Mouse (Mus musculus): Measurements from ENCODE around the gene Foxk2. TPM values are rescaled to one million over a fixed set of nuclear protein-coding genes. Genes with fewer than 3 reads are reported as not detected.
"Not testable (repeated sequence)": the region's sequence is repeated elsewhere in the genome, so short reads cannot be mapped to it uniquely, and the experiment has no call there.

The Foxk2 gene
- polyA plus RNA-seq, 1 experiment from 2014 or later = 6.3 TPM

DNA sequence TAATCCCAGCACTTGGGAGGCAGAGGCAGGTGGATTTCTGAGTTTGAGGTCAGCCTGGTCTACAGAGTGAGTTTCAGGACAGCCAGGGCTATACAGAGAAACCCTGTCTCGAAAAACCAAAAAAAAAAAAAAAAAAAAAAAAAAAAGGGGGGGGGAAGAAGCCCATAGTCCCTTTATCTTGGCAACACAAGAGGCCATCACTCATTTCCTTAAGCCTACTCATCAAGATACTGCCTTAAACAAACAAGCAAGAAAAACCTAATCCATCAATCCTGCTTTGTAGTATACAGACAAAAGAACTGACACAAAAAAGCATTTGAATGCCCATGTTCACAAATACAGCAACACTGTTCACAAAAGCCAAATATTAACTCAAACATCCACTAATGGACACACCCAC, 82.6 kb downstream of the Foxk2 start:
- H3K36me3 ChIP-seq; H3K4me3 ChIP-seq (replicated peaks); H3K4me2 ChIP-seq (replicated peaks); H3K27me3 ChIP-seq (replicated peaks); H3K9me3 ChIP-seq; H3K9ac ChIP-seq; ATAC-seq; H3K4me1 ChIP-seq (replicated peaks); H3K27ac ChIP-seq: not testable (repeated sequence)
- no CpG with 5 or more reads among the region's 1 CpGs for WGBS

- H3K9ac ChIP-seq = no peak overlapping the region
- H3K27ac ChIP-seq = no peak overlapping the region
- H3K4me1 ChIP-seq (replicated peaks) = no peaks in the 10 kb centered on the region
- ATAC-seq = no peak
- no peak overlapping the region for H3K4me3 ChIP-seq (replicated peaks)
- no peaks in the 10 kb centered on the region for H3K27me3 ChIP-seq (replicated peaks)
- 90% methylated on average over 2 of the region's 2 CpGs for WGBS
- no peak overlapping the region for H3K4me2 ChIP-seq (replicated peaks)
- H3K9me3 ChIP-seq = no peaks in the 10 kb centered on the region
- 0 out of 2 replicates have a peak, but pooled peaks cover 7% of the 10 kb centered on the region for H3K36me3 ChIP-seq
Observed at GRCm38 (mm10) chr11:121347036-121347435, 87.2 kb downstream of the Foxk2 start.

- H3K4me1 ChIP-seq (replicated peaks) = peaks cover 8% of the 10 kb centered on the region
- H3K4me3 ChIP-seq (replicated peaks) = no peak overlapping the region
- no peak overlapping the region for H3K27ac ChIP-seq
- no peak overlapping the region for H3K9ac ChIP-seq
- ATAC-seq = no peak
- 75% methylated on average over 2 of the region's 2 CpGs for WGBS
- H3K4me2 ChIP-seq (replicated peaks) = no peak overlapping the region
- H3K27me3 ChIP-seq (replicated peaks) = no peaks in the 10 kb centered on the region
- H3K9me3 ChIP-seq = no peaks in the 10 kb centered on the region
- H3K36me3 ChIP-seq = 0 out of 2 replicates have a peak, but pooled peaks cover 7% of the 10 kb centered on the region
Observed at GRCm38 (mm10) chr11:121348166-121348565, 88.4 kb downstream of the Foxk2 start.

DNA sequence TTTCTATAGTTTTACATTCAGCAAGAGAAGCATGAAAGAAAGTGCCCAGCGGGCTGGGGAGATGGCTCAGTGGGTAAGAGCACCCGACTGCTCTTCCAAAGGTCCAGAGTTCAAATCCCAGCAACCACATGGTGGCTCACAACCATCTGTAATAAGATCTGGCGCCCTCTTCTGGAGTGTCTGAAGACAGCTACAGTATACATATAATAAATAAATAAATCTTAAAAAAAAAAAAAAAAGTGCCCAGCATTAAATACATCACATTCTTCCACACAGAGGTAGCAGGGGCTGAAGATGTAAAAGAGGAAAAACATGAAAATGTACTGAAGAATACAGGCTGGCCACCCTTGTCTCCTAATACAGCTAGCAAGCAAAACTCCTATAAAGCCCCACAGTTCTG, 88.9 kb downstream of the Foxk2 start:
- H3K27me3 ChIP-seq (replicated peaks); H3K4me2 ChIP-seq (replicated peaks); H3K9me3 ChIP-seq; H3K4me3 ChIP-seq (replicated peaks); H3K27ac ChIP-seq; H3K9ac ChIP-seq; H3K36me3 ChIP-seq; ATAC-seq: not testable (repeated sequence)
- WGBS = 80% methylated on average over 3 of the region's 3 CpGs
- peaks cover 11% of the 10 kb centered on the region for H3K4me1 ChIP-seq (replicated peaks)

DNA sequence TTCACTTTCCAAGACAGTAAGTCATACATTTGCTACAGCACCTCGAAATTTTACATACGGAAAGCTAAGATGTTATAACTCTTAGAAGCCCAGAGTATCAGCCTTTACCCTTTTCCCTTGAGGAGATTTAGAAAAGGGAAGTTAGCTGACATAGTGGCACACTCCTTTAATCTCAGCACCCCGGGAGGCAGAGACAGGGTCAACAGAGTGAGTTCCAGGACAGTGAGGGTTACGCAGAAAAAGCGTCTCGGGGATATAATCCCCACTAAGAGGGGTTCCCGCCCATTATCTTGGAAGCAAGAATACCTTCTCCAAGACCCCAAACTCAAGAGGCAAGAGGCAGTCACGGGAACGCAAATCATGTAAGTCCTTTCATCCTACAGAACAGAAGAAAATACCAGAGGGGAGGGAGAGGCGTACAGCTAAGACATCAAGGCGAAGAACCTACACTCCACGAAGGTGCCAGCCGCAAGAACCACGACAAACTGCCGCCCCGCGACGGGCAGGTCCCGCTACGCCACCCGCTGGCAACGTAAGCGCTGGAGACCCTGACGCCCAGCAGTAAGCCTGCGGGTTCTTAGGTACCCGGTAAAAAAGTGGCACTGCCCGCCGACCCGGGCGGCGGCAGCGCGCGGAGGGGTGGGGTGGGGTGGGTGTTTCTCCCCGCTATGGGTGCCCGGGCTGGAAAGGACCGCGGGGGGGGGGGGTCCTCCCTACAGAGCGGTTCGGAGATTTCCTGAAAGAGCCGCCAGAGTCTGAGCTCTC, 93.7 kb downstream of the Foxk2 start:
- H3K36me3 ChIP-seq = no peaks in the 10 kb centered on the region
- WGBS = 2% methylated on average over 39 of the region's 41 CpGs
- ATAC-seq = no peak; the same call in 1 of the 2 replicates
- peak overlapping the region; percentile 84 for H3K4me3 ChIP-seq (replicated peaks)
- H3K9ac ChIP-seq = peak overlapping the region; percentile 84
- peak overlapping the region; percentile 53 for H3K27ac ChIP-seq
- no peaks in the 10 kb centered on the region for H3K9me3 ChIP-seq
- peak overlapping the region; percentile 65 for H3K4me2 ChIP-seq (replicated peaks)
- H3K4me1 ChIP-seq (replicated peaks) = peaks cover 16% of the 10 kb centered on the region
- H3K27me3 ChIP-seq (replicated peaks) = no peaks in the 10 kb centered on the region

- H3K27me3 ChIP-seq (replicated peaks) = no peaks in the 10 kb centered on the region
- H3K4me1 ChIP-seq (replicated peaks) = peaks cover 16% of the 10 kb centered on the region
- no peaks in the 10 kb centered on the region for H3K9me3 ChIP-seq
- H3K4me2 ChIP-seq (replicated peaks) = peak within 1 kb of the TSS; percentile 76
- WGBS = under 1% methylated on average over 69 of the region's 69 CpGs
- peak; percentile 99 for ATAC-seq
- H3K4me3 ChIP-seq (replicated peaks) = peak within 1 kb of the TSS; percentile 84
- peak within 1 kb of the TSS; percentile 84 for H3K9ac ChIP-seq
- no peaks in the 10 kb centered on the region for H3K36me3 ChIP-seq
- H3K27ac ChIP-seq = peak within 1 kb of the TSS; percentile 77
Observed at GRCm38 (mm10) chr11:121354091-121354707, 94.4 kb downstream of the Foxk2 start, which contains the start of gene Wdr45b. Gene Wdr45b (minus strand): TSS chr11:121354445.

Other genes starting within 250 kb of the Foxk2 start
- 5.6 and 6.1 TPM in 2 replicates for gene Cd7, start 220.6 kb upstream of the Foxk2 start, polyA plus RNA-seq (2015; fragmentation: Nextera tagmentation; extraction: Ambion mirVana)
- gene Sectm1b, start 196.4 kb upstream of the Foxk2 start, polyA plus RNA-seq (2015; fragmentation: Nextera tagmentation; extraction: Ambion mirVana) = 0.73 and 0.93 TPM in 2 replicates
- 3.0 and 5.1 TPM in 2 replicates for gene Sectm1a, start 178.8 kb upstream of the Foxk2 start, polyA plus RNA-seq (2015; fragmentation: Nextera tagmentation; extraction: Ambion mirVana)
- gene Tex19.2, start 141.3 kb upstream of the Foxk2 start, polyA plus RNA-seq (2015; fragmentation: Nextera tagmentation; extraction: Ambion mirVana) = not detected in 2 replicates
- not detected in 2 replicates for gene Tex19.1, start 113.8 kb upstream of the Foxk2 start, polyA plus RNA-seq (2015; fragmentation: Nextera tagmentation; extraction: Ambion mirVana)
- gene Uts2r, start 99.7 kb upstream of the Foxk2 start, polyA plus RNA-seq (2015; fragmentation: Nextera tagmentation; extraction: Ambion mirVana) = not detected in 2 replicates
- 9.0 and 9.3 TPM in 2 replicates for gene Hexdc, start 55.6 kb upstream of the Foxk2 start, polyA plus RNA-seq (2015; fragmentation: Nextera tagmentation; extraction: Ambion mirVana)
- 29.5 and 32.0 TPM in 2 replicates for gene Ogfod3, start 55.3 kb upstream of the Foxk2 start, polyA plus RNA-seq (2015; fragmentation: Nextera tagmentation; extraction: Ambion mirVana)
- gene Cybc1, start 30.7 kb upstream of the Foxk2 start, polyA plus RNA-seq (2015; fragmentation: Nextera tagmentation; extraction: Ambion mirVana) = 31.2 and 33.2 TPM in 2 replicates
- 42.2 TPM in 2 replicates for gene Narf, start 22.7 kb upstream of the Foxk2 start, polyA plus RNA-seq (2015; fragmentation: Nextera tagmentation; extraction: Ambion mirVana)
- 76.7 and 79.5 TPM in 2 replicates for gene Wdr45b, start 94.5 kb downstream of the Foxk2 start, polyA plus RNA-seq (2015; fragmentation: Nextera tagmentation; extraction: Ambion mirVana)
- 5.4 TPM in 2 replicates for gene Rab40b, start 128.3 kb downstream of the Foxk2 start, polyA plus RNA-seq (2015; fragmentation: Nextera tagmentation; extraction: Ambion mirVana)
- 6.4 and 7.1 TPM in 2 replicates for gene Fn3krp, start 161.4 kb downstream of the Foxk2 start, polyA plus RNA-seq (2015; fragmentation: Nextera tagmentation; extraction: Ambion mirVana)
- gene Fn3k, start 174.9 kb downstream of the Foxk2 start, polyA plus RNA-seq (2015; fragmentation: Nextera tagmentation; extraction: Ambion mirVana) = 1.3 and 1.6 TPM in 2 replicates
- 34.7 and 38.7 TPM in 2 replicates for gene Tbcd, start 192.0 kb downstream of the Foxk2 start, polyA plus RNA-seq (2015; fragmentation: Nextera tagmentation; extraction: Ambion mirVana)